Mouse (Mus musculus): ENCODE measurements around the gene Prl3c1. TPM values are rescaled to one million over a fixed set of nuclear protein-coding genes. Genes with fewer than 3 reads are reported as not detected.
"Not testable (repeated sequence)": the region's sequence is repeated elsewhere in the genome, so short reads cannot be mapped to it uniquely, and the experiment has no call there.

Prl3c1 gene
- not detected in 2 replicates for total RNA-seq (2012; rRNA removed)
- not detected for polyA plus RNA-seq (2012; ENCODE audit: insufficient read depth in 1 of 2, insufficient read length in 2 of 2, low read depth in 1 of 2, low replicate concordance in 2 of 2, missing spikeins in 1 of 2)

- no peak within 1 kb of the TSS for H3K27ac ChIP-seq (ENCODE audit: control insufficient read depth, low read depth, low read length)
- H3K4me1 ChIP-seq (ENCODE audit: control insufficient read depth in 1 of 2, insufficient read depth in 2 of 2, low read length in 2 of 2): no peaks in the 10 kb centered on the region
- no peaks in the 10 kb centered on the region for H3K9me3 ChIP-seq (replicated peaks; ENCODE audit: insufficient read depth, low read length)
- no peak within 1 kb of the TSS for H3K9ac ChIP-seq (ENCODE audit: control insufficient read depth, low read depth, low read length, poor library complexity, severe bottlenecking)
- no peaks in the 10 kb centered on the region for H3K27me3 ChIP-seq (ENCODE audit: control insufficient read depth in 1 of 2, insufficient read depth in 2 of 2, low read length in 2 of 2)
- no peak for TF ChIP-seq POLR2AphosphoS2 (IDR thresholded peaks at IDR 0.05; ENCODE audit: low read length)
- TF ChIP-seq MYC (IDR thresholded peaks at IDR 0.05; ENCODE audit: low read depth, low read length): no peak
- no peak for TF ChIP-seq MAX (IDR thresholded peaks at IDR 0.05; ENCODE audit: low read length)
- no peak for TF ChIP-seq GATA1 (IDR thresholded peaks at IDR 0.05; ENCODE audit: low read depth, low read length)
- TF ChIP-seq MAZ (IDR thresholded peaks at IDR 0.05; ENCODE audit: low read depth, low read length): no peak
- TF ChIP-seq ZKSCAN1 (IDR thresholded peaks at IDR 0.05; ENCODE audit: low read depth, low read length): no peak
- no peak for TF ChIP-seq RAD21 (IDR thresholded peaks at IDR 0.05; ENCODE audit: low read depth, low read length)
- no peak for TF ChIP-seq MYB (IDR thresholded peaks at IDR 0.05; ENCODE audit: low read depth, low read length)
- no peak for TF ChIP-seq E2F4 (IDR thresholded peaks at IDR 0.05; ENCODE audit: borderline replicate concordance, low read depth, low read length)
- no peak for TF ChIP-seq POLR2A (IDR thresholded peaks at IDR 0.05; ENCODE audit: control insufficient read depth in 1 of 2, insufficient read depth in 1 of 2, low read depth in 1 of 2, low read length in 2 of 2, poor library complexity in 1 of 2)
- no peak for TF ChIP-seq ZNF384 (IDR thresholded peaks at IDR 0.05; ENCODE audit: low read depth, low read length)
- no peak for TF ChIP-seq POLR2AphosphoS5 (IDR thresholded peaks at IDR 0.05; ENCODE audit: borderline replicate concordance, low read depth, low read length)
- TF ChIP-seq HCFC1 (IDR thresholded peaks at IDR 0.05; ENCODE audit: low read depth, low read length): no peak
- no peak for TF ChIP-seq UBTF (IDR thresholded peaks at IDR 0.05; ENCODE audit: borderline replicate concordance, insufficient read depth, low read depth, low read length)
- no peak for TF ChIP-seq USF2 (IDR thresholded peaks at IDR 0.05; ENCODE audit: borderline replicate concordance in 1 of 2, insufficient read depth in 1 of 2, low read depth in 1 of 2, low read length in 2 of 2)
- TF ChIP-seq ETS1 (IDR thresholded peaks at IDR 0.05; ENCODE audit: low read depth, low read length): no peak
- no peak for TF ChIP-seq GABPA (IDR thresholded peaks at IDR 0.05; ENCODE audit: low read depth, low read length)
- TF ChIP-seq USF1 (IDR thresholded peaks at IDR 0.05; ENCODE audit: low read depth, low read length): no peak
- H3K4me3 ChIP-seq (ENCODE audit: control insufficient read depth in 1 of 2, insufficient read depth in 1 of 2, low read depth in 2 of 2, low read length in 2 of 2): no peak within 1 kb of the TSS
- no peaks in the 10 kb centered on the region for H3K79me2 ChIP-seq (ENCODE audit: control insufficient read depth, insufficient read depth, low read length, poor library complexity)
- DNase-seq (ENCODE audit: low read depth, low spot score): no peak
- no peaks in the 10 kb centered on the region for H3K36me3 ChIP-seq (ENCODE audit: control insufficient read depth in 1 of 2, insufficient read depth in 2 of 2, low read length in 2 of 2)
These were observed at the start of gene Prl3c1 for GRCm38 (mm10) chr13:27196359-27196758. TSS of gene Prl3c1 (plus strand) at chr13:27196659.

GRCm38 (mm10) chr13:27148264-27148663, 48.2 kb upstream of the Prl3c1 start:
- Histone ChIP-seq H3K36me3 (ENCODE audit: control insufficient read depth in 1 of 2, insufficient read depth in 2 of 2, low read length in 2 of 2) (no peaks in the 10 kb centered on the region), H3K4me3 (ENCODE audit: control insufficient read depth in 1 of 2, insufficient read depth in 1 of 2, low read depth in 2 of 2, low read length in 2 of 2) (no peak overlapping the region), H3K79me2 (ENCODE audit: control insufficient read depth, insufficient read depth, low read length, poor library complexity) (no peaks in the 10 kb centered on the region), H3K9me3 (replicated peaks; ENCODE audit: insufficient read depth, low read length) (no peaks in the 10 kb centered on the region), H3K9ac (ENCODE audit: control insufficient read depth, low read depth, low read length, poor library complexity, severe bottlenecking) (no peak overlapping the region), H3K27ac (ENCODE audit: control insufficient read depth, low read depth, low read length) (no peak overlapping the region), H3K27me3 (ENCODE audit: control insufficient read depth in 1 of 2, insufficient read depth in 2 of 2, low read length in 2 of 2) (no peaks in the 10 kb centered on the region), H3K4me1 (ENCODE audit: control insufficient read depth in 1 of 2, insufficient read depth in 2 of 2, low read length in 2 of 2) (no peaks in the 10 kb centered on the region)
- no peak for DNase-seq (ENCODE audit: low read depth, low spot score)
- TF ChIP-seq TAL1 (IDR thresholded peaks at IDR 0.05; ENCODE audit: low read length): no peak
- TF ChIP-seq SIN3A (IDR thresholded peaks at IDR 0.05; ENCODE audit: low read length): no peak
- TF ChIP-seq ZNF384 (IDR thresholded peaks at IDR 0.05; ENCODE audit: low read depth, low read length): no peak
- TF ChIP-seq MAX (IDR thresholded peaks at IDR 0.05; ENCODE audit: low read length): no peak
- no peak for TF ChIP-seq RCOR1 (IDR thresholded peaks at IDR 0.05; ENCODE audit: low read depth, low read length)
- TF ChIP-seq MXI1 (IDR thresholded peaks at IDR 0.05; ENCODE audit: low read depth, low read length): no peak
- no peak for TF ChIP-seq KAT2A (conservative IDR thresholded peaks at IDR 0.05; ENCODE audit: low read depth, low read length)
- no peak for TF ChIP-seq ELF1 (IDR thresholded peaks at IDR 0.05; ENCODE audit: low read depth, low read length)
- TF ChIP-seq UBTF (IDR thresholded peaks at IDR 0.05; ENCODE audit: borderline replicate concordance, insufficient read depth, low read depth, low read length): no peak

GRCm38 (mm10) chr13:27156490-27156889, 40.0 kb upstream of the Prl3c1 start, which contains the start of gene Prl3d3:
TSS of gene Prl3d3 (plus strand) at chr13:27156790.
- H3K79me2 ChIP-seq (ENCODE audit: control insufficient read depth, insufficient read depth, low read length, poor library complexity); H3K36me3 ChIP-seq (ENCODE audit: control insufficient read depth in 1 of 2, insufficient read depth in 2 of 2, low read length in 2 of 2); H3K4me1 ChIP-seq (ENCODE audit: control insufficient read depth in 1 of 2, insufficient read depth in 2 of 2, low read length in 2 of 2); DNase-seq (ENCODE audit: low read depth, low spot score); H3K9me3 ChIP-seq (replicated peaks; ENCODE audit: insufficient read depth, low read length); H3K9ac ChIP-seq (ENCODE audit: control insufficient read depth, low read depth, low read length, poor library complexity, severe bottlenecking); H3K27me3 ChIP-seq (ENCODE audit: control insufficient read depth in 1 of 2, insufficient read depth in 2 of 2, low read length in 2 of 2); H3K27ac ChIP-seq (ENCODE audit: control insufficient read depth, low read depth, low read length); H3K4me3 ChIP-seq (ENCODE audit: control insufficient read depth in 1 of 2, insufficient read depth in 1 of 2, low read depth in 2 of 2, low read length in 2 of 2): not testable (repeated sequence)
